Mouse (Mus musculus): ENCODE results near the gene Prcp. TPM values are rescaled to one million over a fixed set of nuclear protein-coding genes. Genes with fewer than 3 reads are reported as not detected.

The Prcp gene
- polyA plus RNA-seq, 1 experiment from 2014 or later, result 19.7 TPM

Other genes starting within 250 kb of the Prcp start
- 17.1 and 21.7 TPM in 2 replicates for gene Ankrd42, start 237.3 kb upstream of the Prcp start, polyA plus RNA-seq (2015; fragmentation: Nextera tagmentation; extraction: Ambion mirVana)
- gene Pcf11, start 204.5 kb upstream of the Prcp start, polyA plus RNA-seq (2015; fragmentation: Nextera tagmentation; extraction: Ambion mirVana), result 24.5 and 27.3 TPM in 2 replicates
- gene Rab30, start 132.9 kb upstream of the Prcp start, polyA plus RNA-seq (2015; fragmentation: Nextera tagmentation; extraction: Ambion mirVana), result 20.1 and 23.8 TPM in 2 replicates
- 6.6 and 9.6 TPM in 2 replicates for gene Ddias, start 223 bp upstream of the Prcp start, polyA plus RNA-seq (2015; fragmentation: Nextera tagmentation; extraction: Ambion mirVana)
- 23.6 and 27.0 TPM in 2 replicates for gene Fam181b, start 205.4 kb downstream of the Prcp start, polyA plus RNA-seq (2015; fragmentation: Nextera tagmentation; extraction: Ambion mirVana)